Mouse (Mus musculus) neural tube, embryonic 15.5 days (tissue): ENCODE measurements at regions not wholly inside any gene's neighbourhood (a gene's known extent, or its start where the extent isn't known, plus 50 kb on each side); places are given as distances from the start of the nearest gene placed in this dataset.

Experiments
- ATAC-seq: fragments of 200-750 bp; cut with Nextera tagmentation; 2 replicates; pipeline ENCODE4 v1.8.0; 2017; ENCODE audit warnings: mild to moderate bottlenecking, moderate TSS enrichment, moderate library complexity; ENCODE audit not compliant: low FRiP score
- H3K27ac ChIP-seq: fragments of 300-500 bp; sonication (generic); replicated peaks from 2 replicates; pipeline ENCODE4 v1.5.1; 2015; ENCODE audit warnings: mild to moderate bottlenecking, inconsistent platforms
- H3K27me3 ChIP-seq: fragments of 300-500 bp; sonication (generic); replicated peaks from 2 replicates; pipeline ENCODE4 v1.6.1; 2015; ENCODE audit warnings: inconsistent platforms
- H3K36me3 ChIP-seq: fragments of 300-500 bp; sonication (generic); 2 replicates; pipeline ENCODE4 v1.6.1; 2015; ENCODE audit warnings: inconsistent platforms
- H3K4me1 ChIP-seq: fragments of 300-500 bp; sonication (generic); 2 replicates; pipeline ENCODE4 v1.6.1; 2015; ENCODE audit warnings: inconsistent platforms
- H3K4me2 ChIP-seq: fragments of 300-500 bp; sonication (generic); 2 replicates; pipeline ENCODE4 v1.6.1; 2015; ENCODE audit warnings: inconsistent platforms, mild to moderate bottlenecking, moderate library complexity
- H3K4me3 ChIP-seq: fragments of 300-500 bp; sonication (generic); replicated peaks from 2 replicates; pipeline ENCODE4 v1.5.1; 2015; ENCODE audit warnings: mild to moderate bottlenecking, inconsistent platforms
- H3K9ac ChIP-seq: fragments of 300-500 bp; sonication (generic); replicated peaks from 2 replicates; pipeline ENCODE4 v1.6.1; 2015; ENCODE audit warnings: mild to moderate bottlenecking, inconsistent platforms
- H3K9me3 ChIP-seq: fragments of 300-500 bp; sonication (generic); replicated peaks from 2 replicates; pipeline ENCODE4 v1.6.1; 2016; ENCODE audit warnings: inconsistent platforms
- WGBS: fragments of 180-500 bp; shearing (Covaris S2); methylation state at CpG from one replicate; pipeline ENCODE4 v1.1.7; 2015; ENCODE audit warnings: mixed read lengths; 5-methylcytosine and 5-hydroxymethylcytosine counted together

GRCm38 (mm10) chr14:67548750-67549149 is 1539.7 kb upstream of the Gulo start:
- H3K4me2 ChIP-seq: no peak overlapping the region
- ATAC-seq: no peak
- H3K27ac ChIP-seq: no peak overlapping the region
- H3K27me3 ChIP-seq: no peaks in the 10 kb centered on the region
- no peaks in the 10 kb centered on the region for H3K36me3 ChIP-seq
- peaks cover 4% of the 10 kb centered on the region; the same call in 1 of the 2 replicates for H3K9me3 ChIP-seq
- H3K4me1 ChIP-seq: peaks cover 12% of the 10 kb centered on the region
- WGBS: 86% methylated on average over 6 of the region's 6 CpGs
- no peak overlapping the region for H3K9ac ChIP-seq
- no peak overlapping the region for H3K4me3 ChIP-seq

- Histone ChIP-seq H3K36me3 (no peaks in the 10 kb centered on the region), H3K4me3 (no peak overlapping the region), H3K4me1 (peaks cover 11% of the 10 kb centered on the region), H3K27me3 (no peaks in the 10 kb centered on the region), H3K9ac (no peak overlapping the region), H3K9me3 (peaks cover 8% of the 10 kb centered on the region; the same call in 1 of the 2 replicates), H3K4me2 (no peak overlapping the region), H3K27ac (no peak overlapping the region)
- 72% methylated on average over 5 of the region's 5 CpGs for whole genome bisulfite sequencing
- no peak for ATAC-seq
Measured at GRCm38 (mm10) chr14:67545036-67545435, 1536.0 kb upstream of the Gulo start.

- Histone ChIP-seq H3K9ac (no peak overlapping the region), H3K4me2 (no peak overlapping the region), H3K4me1 (peaks cover 27% of the 10 kb centered on the region), H3K36me3 (no peaks in the 10 kb centered on the region), H3K27ac (peak overlapping the region; percentile 72), H3K27me3 (no peaks in the 10 kb centered on the region), H3K9me3 (peaks cover 8% of the 10 kb centered on the region; the same call in 1 of the 2 replicates), H3K4me3 (no peak overlapping the region)
- WGBS: 7% methylated on average over 4 of the region's 4 CpGs
- ATAC-seq: 0 out of 2 replicates have a peak, but pooled peaks have one; percentile 62
Measured at GRCm38 (mm10) chr14:67541271-67541711, 1532.3 kb upstream of the Gulo start.

GRCm38 (mm10) chr14:67538696-67539095 is 1529.7 kb upstream of the Gulo start:
- Histone ChIP-seq H3K4me1 (peaks cover 27% of the 10 kb centered on the region), H3K4me3 (no peak overlapping the region), H3K36me3 (no peaks in the 10 kb centered on the region), H3K4me2 (no peak overlapping the region), H3K27ac (no peak overlapping the region), H3K9me3 (peaks cover 4% of the 10 kb centered on the region; the same call in 1 of the 2 replicates), H3K9ac (no peak overlapping the region), H3K27me3 (no peaks in the 10 kb centered on the region)
- 82% methylated on average over 9 of the region's 9 CpGs for WGBS
- no peak for ATAC-seq

- Histone ChIP-seq H3K4me3 (no peak overlapping the region), H3K9ac (no peak overlapping the region), H3K4me1 (peaks cover 27% of the 10 kb centered on the region), H3K27ac (peak overlapping the region; percentile 64), H3K27me3 (no peaks in the 10 kb centered on the region), H3K36me3 (no peaks in the 10 kb centered on the region), H3K9me3 (no peaks in the 10 kb centered on the region), H3K4me2 (no peak overlapping the region)
- WGBS: 21% methylated on average over 8 of the region's 8 CpGs
- peak; percentile 75 for ATAC-seq
Measured at GRCm38 (mm10) chr14:67536787-67537659, 1528.0 kb upstream of the Gulo start.

- H3K27ac ChIP-seq: no peak overlapping the region
- H3K4me3 ChIP-seq: no peak overlapping the region
- no peak overlapping the region for H3K4me2 ChIP-seq
- H3K27me3 ChIP-seq: no peaks in the 10 kb centered on the region
- 32% methylated on average over 12 of the region's 12 CpGs for WGBS
- no peaks in the 10 kb centered on the region for H3K36me3 ChIP-seq
- ATAC-seq: no peak
- no peak overlapping the region for H3K9ac ChIP-seq
- peaks cover 7% of the 10 kb centered on the region; the same call in 1 of the 2 replicates for H3K4me1 ChIP-seq
- no peaks in the 10 kb centered on the region for H3K9me3 ChIP-seq
Measured at GRCm38 (mm10) chr14:67506729-67507395, 1497.9 kb upstream of the Gulo start.

GRCm38 (mm10) chr14:67492086-67492485 is 1483.1 kb upstream of the Gulo start:
- no peaks in the 10 kb centered on the region for H3K27me3 ChIP-seq

GRCm38 (mm10) chr14:67486676-67487075 is 1477.7 kb upstream of the Gulo start:
- H3K27ac ChIP-seq: no peak overlapping the region
- H3K4me1 ChIP-seq: no peaks in the 10 kb centered on the region
- no peak overlapping the region for H3K4me2 ChIP-seq
- 26% methylated on average over 10 of the region's 10 CpGs for WGBS
- H3K27me3 ChIP-seq: no peaks in the 10 kb centered on the region
- H3K9me3 ChIP-seq: no peaks in the 10 kb centered on the region
- H3K9ac ChIP-seq: no peak overlapping the region
- H3K36me3 ChIP-seq: no peaks in the 10 kb centered on the region
- no peak for ATAC-seq
- no peak overlapping the region for H3K4me3 ChIP-seq

More at GRCm38 (mm10) chr14:67492086-67492485, 1483.1 kb upstream of the Gulo start:
- Histone ChIP-seq H3K9ac (no peak overlapping the region), H3K36me3 (no peaks in the 10 kb centered on the region), H3K4me2 (no peak overlapping the region), H3K9me3 (no peaks in the 10 kb centered on the region), H3K4me3 (no peak overlapping the region), H3K27ac (no peak overlapping the region), H3K4me1 (no peaks in the 10 kb centered on the region)
- WGBS: 89% methylated on average over 10 of the region's 10 CpGs
- ATAC-seq: no peak

GRCm38 (mm10) chr14:67485449-67485800 is 1476.4 kb upstream of the Gulo start:
- H3K4me2 ChIP-seq: no peak overlapping the region
- H3K9me3 ChIP-seq: no peaks in the 10 kb centered on the region
- no peak overlapping the region for H3K9ac ChIP-seq
- 96% methylated on average over 4 of the region's 4 CpGs for WGBS
- H3K36me3 ChIP-seq: no peaks in the 10 kb centered on the region
- H3K27me3 ChIP-seq: no peaks in the 10 kb centered on the region
- no peaks in the 10 kb centered on the region for H3K4me1 ChIP-seq
- no peak overlapping the region for H3K27ac ChIP-seq
- ATAC-seq: no peak
- H3K4me3 ChIP-seq: no peak overlapping the region

- no peak overlapping the region for H3K4me3 ChIP-seq
- no peaks in the 10 kb centered on the region for H3K27me3 ChIP-seq
- no peak overlapping the region for H3K4me2 ChIP-seq
- WGBS: 63% methylated on average over 19 of the region's 19 CpGs
- H3K27ac ChIP-seq: no peak overlapping the region
- no peak for ATAC-seq
- H3K36me3 ChIP-seq: no peaks in the 10 kb centered on the region
- no peaks in the 10 kb centered on the region for H3K9me3 ChIP-seq
- no peak overlapping the region for H3K9ac ChIP-seq
- H3K4me1 ChIP-seq: no peaks in the 10 kb centered on the region
Measured at GRCm38 (mm10) chr14:67484533-67485448, 1475.8 kb upstream of the Gulo start.
